Mouse (Mus musculus): ENCODE measurements around the gene Haus7.

The Haus7 gene

DNA sequence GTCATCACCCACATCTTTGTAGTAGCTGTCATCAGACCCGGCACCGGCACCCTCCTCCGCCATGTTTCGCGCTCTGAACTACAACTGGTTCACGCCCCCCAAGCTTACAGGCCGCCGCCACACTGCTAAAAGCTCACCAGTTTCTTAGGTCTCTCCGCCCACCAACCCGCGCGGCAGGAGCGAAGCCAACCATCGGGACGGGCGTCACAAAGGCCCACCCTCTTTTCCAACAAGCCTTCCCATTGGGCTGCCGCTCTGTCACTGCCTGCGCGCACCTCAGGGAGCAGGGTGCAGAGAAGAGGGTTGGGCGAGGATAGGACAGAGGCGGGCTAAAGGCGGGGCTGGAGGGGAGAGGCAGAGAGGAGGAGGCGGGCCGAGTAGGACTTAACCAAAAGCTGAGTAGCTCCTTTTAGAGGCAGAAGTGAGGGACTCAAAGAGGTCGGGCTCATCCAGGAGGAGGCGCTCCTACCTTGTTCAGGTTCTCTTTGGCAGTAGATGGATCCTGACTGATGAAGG is at the start of gene Haus7:
TSS of gene Haus7 (minus strand) at position 168 of the 516 bp plus-strand sequence.
- in situ Hi-C loops (cut with MboI; ENCODE audit: low pct_unique_long_range_greater_than_20kb in 1 of 2, low sequenced_read_pairs in 2 of 2, unreplicated experiment in 1 of 2) = no loop called here

DNA sequence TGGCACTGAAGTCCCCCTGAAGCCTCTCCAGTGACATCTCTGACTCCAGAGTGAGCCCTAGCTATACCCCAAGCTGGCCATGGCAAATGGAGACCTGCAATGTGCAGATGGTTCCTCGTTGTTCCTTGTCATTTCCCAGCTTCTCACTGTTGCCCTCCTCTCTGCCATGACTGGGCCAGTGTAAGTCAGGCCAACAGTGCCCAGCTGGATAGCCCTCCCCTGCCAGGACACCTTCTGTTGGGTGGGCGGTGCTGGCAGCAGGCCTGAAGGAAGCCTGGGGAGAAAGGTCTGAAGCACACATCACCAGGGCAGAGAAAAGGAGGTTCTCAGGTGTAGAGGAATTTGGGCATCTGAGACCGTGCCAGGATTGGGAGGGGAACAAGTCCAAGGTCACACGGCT is 47.7 kb upstream of the Haus7 start:
- in situ Hi-C loops (cut with MboI; ENCODE audit: low pct_unique_long_range_greater_than_20kb in 1 of 2, low sequenced_read_pairs in 2 of 2, unreplicated experiment in 1 of 2) = no loop called here

DNA sequence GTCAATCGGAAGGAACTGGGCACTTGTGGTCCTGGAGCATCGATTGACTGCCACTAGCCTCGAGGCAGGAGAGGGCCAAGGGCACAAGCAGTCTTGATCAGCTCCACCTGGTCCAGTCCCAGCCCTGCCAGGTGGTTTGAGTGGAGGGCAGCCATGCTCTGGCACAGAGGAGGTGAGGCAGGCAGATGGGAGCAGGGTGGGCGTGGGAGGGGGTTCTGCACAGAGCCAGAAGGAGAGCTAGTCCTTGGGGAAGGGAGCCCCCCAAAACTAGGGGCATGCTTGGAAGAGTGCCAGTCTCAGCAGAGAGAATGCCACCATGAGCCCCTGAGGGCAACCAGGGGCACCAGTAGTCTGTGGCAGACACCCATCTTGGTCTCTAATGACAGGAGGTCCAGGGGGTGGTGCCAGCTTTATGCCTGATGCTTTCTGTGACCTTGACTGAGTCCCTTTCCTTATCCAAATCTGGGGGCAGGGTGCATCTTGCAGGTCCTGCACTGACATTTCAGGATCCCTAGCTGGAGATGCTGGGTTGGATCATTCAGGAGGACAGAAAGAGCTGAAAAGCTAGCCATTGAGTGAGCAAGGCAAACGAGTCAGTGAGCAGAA is 46.4 kb upstream of the Haus7 start:
- in situ Hi-C loops (cut with MboI; ENCODE audit: low pct_unique_long_range_greater_than_20kb in 1 of 2, low sequenced_read_pairs in 2 of 2, unreplicated experiment in 1 of 2) = no loop called here

DNA sequence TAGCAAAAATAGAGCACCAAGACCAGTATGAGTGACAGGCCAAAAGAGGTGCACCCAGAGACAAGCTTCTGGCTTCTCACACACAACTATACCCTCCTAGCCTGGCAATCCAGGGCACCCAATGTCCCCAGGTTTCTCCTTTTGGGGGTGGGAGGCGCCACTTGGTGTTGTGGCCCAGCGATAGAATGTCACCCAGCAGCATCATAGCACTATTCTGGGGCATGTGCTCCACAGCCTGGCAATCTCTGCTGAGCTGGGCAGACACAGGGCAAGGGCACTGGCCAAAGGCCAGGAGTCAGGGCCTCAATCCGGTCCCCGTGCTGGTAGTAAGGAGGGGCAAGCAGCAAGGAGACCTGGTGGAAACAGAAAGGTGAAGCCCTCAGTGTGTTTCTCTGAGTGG is 37.9 kb upstream of the Haus7 start:
- in situ Hi-C loops (cut with MboI; ENCODE audit: low pct_unique_long_range_greater_than_20kb in 1 of 2, low sequenced_read_pairs in 2 of 2, unreplicated experiment in 1 of 2) = no loop called here

DNA sequence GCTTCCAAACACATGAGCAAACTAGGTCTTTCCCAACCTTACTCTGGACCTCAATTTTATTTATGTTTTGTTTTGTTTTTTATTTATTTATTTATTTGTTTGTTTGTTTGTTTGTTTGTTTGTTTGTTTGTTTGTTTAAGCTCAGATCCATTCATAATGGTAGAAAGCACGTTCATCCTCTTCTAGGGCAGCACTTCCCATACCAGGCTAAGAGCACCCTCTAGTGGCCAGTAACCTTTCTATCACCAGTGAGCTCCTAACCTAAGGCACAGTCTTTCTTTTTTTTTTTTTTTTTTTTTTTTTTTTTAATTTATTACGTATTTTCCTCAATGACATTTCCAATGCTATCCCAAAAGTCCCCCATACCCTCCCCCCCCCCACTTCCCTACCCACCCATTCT is 34.7 kb upstream of the Haus7 start:
- in situ Hi-C loops (cut with MboI; ENCODE audit: low pct_unique_long_range_greater_than_20kb in 1 of 2, low sequenced_read_pairs in 2 of 2, unreplicated experiment in 1 of 2) = loop anchor here in 1 of 2 experiments (5.0 kb wide), 1 partner anchor 441 kb away; no protein-coding TSS in a partner anchor

DNA sequence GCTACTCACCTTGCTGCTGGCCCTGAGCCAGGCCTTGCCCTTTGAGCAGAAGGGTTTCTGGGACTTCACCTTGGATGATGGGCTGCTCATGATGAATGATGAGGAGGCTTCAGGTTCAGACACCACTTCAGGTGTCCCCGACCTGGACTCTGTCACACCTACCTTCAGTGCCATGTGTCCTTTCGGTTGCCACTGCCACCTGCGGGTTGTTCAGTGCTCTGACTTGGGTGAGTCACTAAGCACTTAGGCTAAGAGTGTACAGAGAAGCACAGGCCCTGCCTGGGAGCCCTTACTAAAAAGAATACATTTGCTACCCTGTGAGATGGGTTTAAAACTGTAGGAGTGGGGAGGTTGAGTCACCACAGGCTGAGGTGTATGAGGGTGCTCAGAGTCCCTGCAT is 32.0 kb upstream of the Haus7 start:
- in situ Hi-C loops (cut with MboI; ENCODE audit: low pct_unique_long_range_greater_than_20kb in 1 of 2, low sequenced_read_pairs in 2 of 2, unreplicated experiment in 1 of 2) = loop anchor here in 1 of 2 experiments (5.0 kb wide), 1 partner anchor 439 kb away; no protein-coding TSS in a partner anchor

DNA sequence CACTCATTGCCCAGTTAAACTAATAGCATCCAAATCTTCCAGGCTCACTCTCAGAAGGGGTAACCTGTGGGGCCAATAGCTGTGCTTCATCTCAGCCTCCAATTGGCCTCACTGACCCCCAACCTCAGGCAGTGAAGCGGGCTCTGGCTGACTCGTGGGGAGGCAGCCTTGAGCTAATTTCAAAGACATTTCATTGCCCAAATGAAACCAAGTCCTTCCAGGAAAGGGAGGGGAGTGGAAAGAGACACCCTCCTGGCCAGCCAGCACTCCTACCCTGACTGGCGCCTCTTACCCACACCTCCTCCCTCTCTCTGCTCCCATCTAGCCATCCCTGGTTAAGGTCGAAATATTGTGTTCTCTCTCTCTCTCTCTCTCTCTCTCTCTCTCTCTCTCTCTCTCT is 31.3 kb upstream of the Haus7 start:
- in situ Hi-C loops (cut with MboI; ENCODE audit: low pct_unique_long_range_greater_than_20kb in 1 of 2, low sequenced_read_pairs in 2 of 2, unreplicated experiment in 1 of 2) = loop anchor here in 1 of 2 experiments (5.0 kb wide), 1 partner anchor 438 kb away; no protein-coding TSS in a partner anchor

DNA sequence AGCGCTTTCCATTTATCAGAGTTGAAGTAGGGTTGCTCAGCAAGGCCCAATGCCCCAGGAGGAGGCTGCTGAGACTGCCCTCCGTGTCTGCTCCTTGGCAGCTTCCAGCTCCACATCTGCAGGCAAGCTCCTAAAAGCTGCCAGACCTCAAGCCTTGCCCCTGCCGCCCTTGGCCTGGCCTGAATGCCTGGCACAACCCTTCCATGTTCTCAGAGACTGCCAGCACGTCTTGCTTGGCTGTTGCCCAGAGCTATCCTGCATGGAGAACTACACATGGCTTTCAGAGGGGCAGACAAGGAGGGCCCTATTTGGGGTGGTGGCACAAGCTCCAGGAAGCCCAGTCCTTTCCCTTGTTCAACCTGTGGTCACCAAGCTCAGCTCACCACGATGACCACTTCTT is 28.1 kb upstream of the Haus7 start:
- in situ Hi-C loops (cut with MboI; ENCODE audit: low pct_unique_long_range_greater_than_20kb in 1 of 2, low sequenced_read_pairs in 2 of 2, unreplicated experiment in 1 of 2) = no loop called here

DNA sequence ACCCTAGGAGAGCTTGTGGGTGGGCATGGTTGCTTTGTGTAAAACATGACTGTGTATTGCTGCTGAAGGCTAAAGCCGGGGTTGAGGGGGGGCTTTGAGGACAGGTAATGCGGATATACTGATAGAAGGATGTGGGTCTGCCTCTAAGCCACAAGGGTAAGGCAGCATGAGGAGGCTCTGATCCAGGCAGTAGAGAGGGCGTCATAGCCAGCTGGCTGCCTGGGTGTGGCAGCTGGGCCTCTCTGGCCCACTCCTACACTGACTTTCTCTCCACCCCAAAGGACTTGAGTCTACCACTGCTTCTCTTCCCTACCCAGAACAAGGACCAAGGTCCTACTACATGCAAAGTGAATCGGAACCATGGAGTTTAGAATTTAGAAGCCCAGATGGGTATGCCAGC is 26.0 kb upstream of the Haus7 start:
- in situ Hi-C loops (cut with MboI; ENCODE audit: low pct_unique_long_range_greater_than_20kb in 1 of 2, low sequenced_read_pairs in 2 of 2, unreplicated experiment in 1 of 2) = no loop called here

DNA sequence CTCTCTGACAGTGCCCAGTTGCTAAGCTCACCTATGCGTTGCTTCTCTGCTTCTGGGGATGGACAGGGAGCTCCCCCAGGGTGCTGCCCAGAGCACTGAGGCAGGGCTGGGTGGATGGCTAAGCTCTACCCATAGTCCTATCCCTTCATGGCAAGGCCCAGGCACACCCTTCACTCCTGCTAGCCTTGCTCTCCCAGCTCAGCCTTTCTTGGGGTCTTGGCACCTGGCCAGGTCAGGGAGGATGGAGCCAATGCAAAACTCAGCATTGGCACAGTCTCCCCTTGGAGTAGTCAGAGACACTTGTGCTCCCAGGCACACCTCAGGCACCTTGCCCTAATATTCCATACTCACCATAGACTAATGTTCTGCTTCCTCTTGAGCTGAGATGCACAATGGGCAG is 25.2 kb upstream of the Haus7 start:
- in situ Hi-C loops (cut with MboI; ENCODE audit: low pct_unique_long_range_greater_than_20kb in 1 of 2, low sequenced_read_pairs in 2 of 2, unreplicated experiment in 1 of 2) = no loop called here

DNA sequence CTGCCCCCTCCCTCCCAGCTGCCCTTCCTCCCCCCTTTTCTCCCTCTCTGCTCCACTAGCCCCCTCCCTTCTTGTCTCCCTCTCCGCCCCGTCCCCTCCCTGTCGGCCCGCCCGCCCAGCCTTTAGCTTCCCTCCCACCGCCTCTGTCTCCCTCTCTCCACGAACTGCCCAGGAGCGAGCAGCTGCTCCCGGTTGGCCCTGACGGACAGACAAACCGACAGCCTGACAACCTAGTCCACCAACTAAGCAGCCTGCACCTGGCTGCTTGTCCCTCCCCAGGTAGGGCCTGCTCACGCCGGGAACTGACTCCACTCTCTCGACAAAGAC is 24.6 kb upstream of the Haus7 start, which contains the start of gene Bgn:
TSS of gene Bgn (plus strand) at position 119 of the 327 bp plus-strand sequence.
- in situ Hi-C loops (cut with MboI; ENCODE audit: low pct_unique_long_range_greater_than_20kb in 1 of 2, low sequenced_read_pairs in 2 of 2, unreplicated experiment in 1 of 2) = no loop called here

DNA sequence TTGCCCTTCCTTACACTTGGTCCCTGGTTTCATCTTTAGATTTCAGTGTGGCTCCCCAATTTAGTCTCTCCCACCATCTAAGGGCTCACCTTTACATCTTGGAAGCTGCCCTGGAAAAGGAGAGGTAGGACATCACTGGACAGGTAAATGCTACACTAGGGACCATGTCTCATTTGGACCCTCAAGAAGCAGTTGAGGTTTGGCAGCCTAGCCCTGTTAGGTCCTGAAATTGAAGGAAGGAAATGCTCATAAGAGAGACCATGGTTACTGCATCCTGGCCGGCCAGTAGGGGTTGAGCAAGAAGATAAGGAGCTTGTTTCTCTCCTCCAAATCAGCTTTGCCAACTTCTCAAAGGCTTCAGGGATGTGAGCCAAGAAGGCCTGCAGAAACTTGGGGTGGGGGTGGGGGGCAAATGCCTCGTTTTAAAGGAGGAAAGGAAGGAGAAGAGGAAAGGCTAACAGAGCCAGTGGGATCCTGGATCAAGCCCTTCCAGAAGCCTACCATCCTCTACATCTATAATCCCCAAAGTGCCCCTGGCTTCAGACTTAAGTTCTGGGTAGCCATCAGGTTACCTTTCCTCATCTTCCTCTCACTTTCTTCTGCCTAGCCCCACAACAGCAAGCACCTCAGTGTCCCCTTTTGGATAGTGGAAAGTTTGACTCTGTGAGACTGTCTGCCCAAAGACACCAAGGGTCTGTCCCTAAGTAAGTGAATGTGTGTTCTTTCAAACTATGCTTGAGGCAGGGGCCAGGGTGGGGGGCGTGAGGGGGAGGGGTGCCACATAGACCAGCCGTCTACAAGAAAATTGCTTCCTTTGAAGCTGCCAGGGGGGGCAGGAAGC is 24.0 kb upstream of the Haus7 start:
- in situ Hi-C loops (cut with MboI; ENCODE audit: low pct_unique_long_range_greater_than_20kb in 1 of 2, low sequenced_read_pairs in 2 of 2, unreplicated experiment in 1 of 2) = no loop called here

DNA sequence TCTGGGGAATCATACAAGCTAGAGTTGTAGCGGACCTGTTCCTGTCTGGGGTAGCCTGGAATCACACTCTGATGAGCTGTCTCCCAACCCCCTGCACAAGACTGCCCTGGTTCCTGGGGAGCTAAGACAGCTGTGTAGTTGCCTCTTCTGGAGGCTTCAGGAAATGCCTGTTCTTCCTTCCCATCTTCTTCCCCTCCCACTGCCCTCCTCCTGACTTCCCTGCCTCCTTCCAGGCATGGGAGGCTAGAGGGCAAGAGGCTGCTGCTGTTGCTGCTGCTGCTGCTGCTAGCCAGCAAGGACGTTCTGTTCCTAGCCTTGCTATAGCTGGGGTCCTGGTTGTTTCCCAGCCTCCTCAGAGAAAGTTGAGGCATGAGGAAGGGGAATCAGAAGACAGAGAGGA is 21.5 kb upstream of the Haus7 start:
- in situ Hi-C loops (cut with MboI; ENCODE audit: low pct_unique_long_range_greater_than_20kb in 1 of 2, low sequenced_read_pairs in 2 of 2, unreplicated experiment in 1 of 2) = no loop called here

DNA sequence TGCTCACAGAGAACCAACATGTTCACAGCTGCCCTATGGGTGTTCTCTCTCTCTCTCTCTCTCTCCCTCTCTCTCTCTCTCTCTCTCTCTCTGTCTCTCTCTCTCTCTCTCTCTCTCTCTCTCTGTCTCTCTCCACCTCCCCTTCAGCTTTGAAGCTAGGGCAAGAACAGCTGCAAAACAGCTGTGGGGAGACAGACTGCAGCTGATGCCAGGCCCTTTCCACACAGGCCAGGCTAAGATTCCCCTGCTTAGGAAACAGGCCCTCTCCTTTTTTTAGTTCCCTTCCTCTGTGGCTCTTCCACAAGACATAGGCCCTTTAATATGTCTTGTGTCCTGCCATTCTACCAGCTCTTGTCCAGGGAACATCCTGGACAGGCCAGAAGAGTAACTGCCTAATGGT is 20.8 kb upstream of the Haus7 start:
- in situ Hi-C loops (cut with MboI; ENCODE audit: low pct_unique_long_range_greater_than_20kb in 1 of 2, low sequenced_read_pairs in 2 of 2, unreplicated experiment in 1 of 2) = no loop called here

DNA sequence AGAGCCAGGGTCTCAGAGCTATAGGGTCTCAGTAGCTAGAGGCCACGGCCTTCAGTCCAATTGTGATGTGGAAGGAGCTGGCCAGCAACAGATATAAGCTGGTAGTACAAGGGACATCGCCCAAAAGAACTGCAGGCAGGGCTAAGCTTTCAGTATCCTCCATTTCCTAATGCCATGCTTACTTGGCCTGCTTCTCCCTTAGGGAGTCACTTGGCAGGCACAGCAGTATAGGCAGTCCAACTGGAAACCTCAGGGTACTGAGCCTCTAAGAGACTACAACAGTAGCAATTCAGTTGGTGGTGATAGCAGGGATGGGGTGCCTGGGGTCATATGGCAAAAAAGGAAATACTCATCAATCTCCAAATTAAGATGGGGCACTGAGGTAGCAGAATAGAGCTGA is 18.7 kb upstream of the Haus7 start:
- in situ Hi-C loops (cut with MboI; ENCODE audit: low pct_unique_long_range_greater_than_20kb in 1 of 2, low sequenced_read_pairs in 2 of 2, unreplicated experiment in 1 of 2) = no loop called here

DNA sequence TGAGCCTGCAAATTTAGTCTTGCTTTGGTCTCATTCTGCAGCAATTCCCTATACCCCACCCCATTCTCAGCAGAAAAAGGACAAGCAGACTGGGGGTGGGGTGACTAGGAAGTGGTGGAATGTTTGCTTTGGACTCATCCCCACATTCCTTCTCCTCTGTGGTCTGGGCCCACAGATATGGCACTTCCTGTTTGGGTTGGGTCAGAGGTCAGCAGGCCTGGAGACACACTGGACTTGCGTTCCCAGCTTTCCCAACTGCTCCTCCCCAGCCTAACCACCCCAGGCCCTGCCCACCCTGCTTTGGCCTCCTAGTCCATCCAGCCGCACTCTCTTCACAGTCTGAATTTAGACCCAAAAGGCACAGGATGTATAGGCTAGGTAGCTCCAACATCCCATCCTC is 17.8 kb upstream of the Haus7 start:
- in situ Hi-C loops (cut with MboI; ENCODE audit: low pct_unique_long_range_greater_than_20kb in 1 of 2, low sequenced_read_pairs in 2 of 2, unreplicated experiment in 1 of 2) = no loop called here

DNA sequence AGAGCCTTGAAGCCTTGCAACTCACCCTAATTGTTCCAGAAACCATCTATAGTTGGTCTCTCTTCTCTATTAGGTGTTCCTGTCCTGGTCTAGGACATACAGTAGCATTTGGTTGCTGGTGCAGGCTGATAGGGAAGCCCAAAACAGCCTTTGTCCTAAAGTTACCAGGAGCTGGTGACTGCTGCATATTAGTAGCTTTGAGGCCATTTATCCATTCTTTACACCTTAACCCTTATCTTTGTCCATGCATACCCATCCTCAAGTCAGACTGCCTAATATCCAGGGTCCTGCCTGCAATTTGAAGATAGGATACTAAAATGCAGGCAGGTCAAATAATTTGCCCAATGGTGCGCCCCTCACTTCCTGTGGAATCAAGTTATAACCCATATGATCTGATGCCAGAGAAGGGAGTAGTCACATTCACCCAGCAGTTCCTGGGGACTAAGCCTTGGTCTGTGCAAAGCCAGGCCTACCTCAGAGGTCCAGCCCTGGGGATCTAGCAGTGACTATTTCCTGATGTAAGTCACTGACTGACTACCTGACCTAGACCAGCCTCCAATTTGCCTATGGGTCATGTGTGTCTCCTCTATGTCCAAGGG is 16.9 kb upstream of the Haus7 start:
- in situ Hi-C loops (cut with MboI; ENCODE audit: low pct_unique_long_range_greater_than_20kb in 1 of 2, low sequenced_read_pairs in 2 of 2, unreplicated experiment in 1 of 2) = no loop called here

DNA sequence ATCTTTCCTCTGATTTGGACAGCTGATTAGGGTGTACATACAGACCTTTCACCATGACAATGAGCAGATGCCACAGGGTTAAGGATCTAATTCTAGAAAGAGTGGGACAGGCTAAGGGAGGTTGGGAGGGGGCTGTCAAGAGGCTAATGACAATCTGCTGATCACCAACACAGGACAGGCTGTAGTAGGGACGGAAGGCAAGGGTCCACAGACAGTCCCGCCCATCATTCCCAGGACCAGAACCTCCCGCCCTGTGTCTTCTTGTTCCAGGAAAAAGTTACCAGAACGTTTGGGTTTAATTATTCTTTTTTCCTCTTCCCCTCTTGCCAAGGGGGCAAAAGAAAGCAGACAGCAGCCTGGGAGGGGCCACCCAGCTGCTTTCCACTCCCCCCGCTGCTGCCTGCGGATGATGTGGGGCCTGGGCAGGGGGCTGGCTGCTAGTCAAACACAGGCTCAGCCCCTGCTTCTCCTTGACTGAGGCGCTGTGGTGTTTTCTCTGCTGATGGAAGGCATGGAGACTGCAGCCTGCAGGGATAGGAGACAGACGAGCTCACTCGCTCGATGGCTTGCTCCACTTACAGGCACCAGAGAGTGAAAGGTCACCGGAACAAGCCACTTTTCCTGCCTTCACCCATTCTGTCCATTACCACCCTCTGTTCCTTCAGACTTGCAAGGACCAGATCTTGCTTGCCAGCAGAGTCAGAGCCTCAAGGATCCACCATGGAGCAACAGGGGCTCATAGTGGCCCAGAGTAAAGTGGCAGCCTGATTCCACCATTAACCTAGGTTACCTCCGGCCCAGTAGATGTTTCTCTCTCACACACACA is 15.7 kb upstream of the Haus7 start:
- in situ Hi-C loops (cut with MboI; ENCODE audit: low pct_unique_long_range_greater_than_20kb in 1 of 2, low sequenced_read_pairs in 2 of 2, unreplicated experiment in 1 of 2) = no loop called here

DNA sequence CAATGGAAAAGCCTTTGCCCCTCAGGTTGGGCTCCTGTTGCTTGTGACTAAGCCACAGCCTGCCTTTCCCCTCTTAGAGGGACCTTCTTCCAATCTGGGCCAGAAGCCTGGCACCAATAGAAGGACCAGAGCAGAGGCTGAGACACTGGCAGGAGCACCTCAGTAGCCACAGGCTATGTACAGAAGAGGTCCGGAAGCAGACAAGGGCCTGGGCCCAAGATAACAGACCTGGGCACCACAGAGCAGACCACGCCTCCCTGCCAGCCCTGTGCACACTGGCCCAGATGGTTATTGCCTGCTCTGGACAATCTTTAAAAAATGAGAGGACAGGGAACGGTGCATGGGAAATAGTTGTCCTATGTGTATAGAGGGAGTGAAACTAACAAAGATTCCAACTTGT is 12.9 kb upstream of the Haus7 start:
- in situ Hi-C loops (cut with MboI; ENCODE audit: low pct_unique_long_range_greater_than_20kb in 1 of 2, low sequenced_read_pairs in 2 of 2, unreplicated experiment in 1 of 2) = no loop called here
